ENCODE assay signal across 11 mouse cellular contexts in the genomic region with DNA sequence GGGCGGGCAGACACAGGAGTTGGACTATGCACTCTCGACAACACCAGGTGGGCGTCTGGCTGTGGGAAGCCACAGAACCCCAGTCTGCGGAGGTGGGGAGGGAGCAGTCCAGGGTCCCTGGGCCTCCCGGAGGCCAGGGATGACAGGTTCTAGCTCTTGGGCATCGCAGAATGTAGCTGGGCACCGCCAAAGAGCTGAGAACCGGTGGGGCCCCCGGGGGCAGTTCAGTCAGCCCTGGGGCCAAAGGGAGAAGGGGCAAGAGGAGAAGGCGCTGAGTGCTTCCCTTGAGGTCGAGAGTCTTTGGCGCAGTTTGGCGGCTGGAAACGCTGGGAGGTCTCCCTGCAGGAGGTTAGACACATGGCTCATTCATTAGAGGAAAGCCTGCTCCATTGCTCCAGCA. TPM values are rescaled to one million over a fixed set of nuclear protein-coding genes. Genes with fewer than 3 reads are reported as not detected.
DNase-seq lines count a peak whose midpoint lies in the region; ATAC-seq lines count a peak whose summit lies in the region.
"Had no signal": no experiment of that assay in that cellular context is flagged by ENCODE, and none has a peak within 500 bp of the region (broad histone marks: within the 10 kb centered on the region; RNA-seq: fewer than 3 reads in every experiment).

No protein-coding gene starts in this region.

- H3K9me3 ChIP-seq in heart, embryonic 10.5 days = no peaks in the 10 kb centered on the region
- no peaks in the 10 kb centered on the region for H3K9me3 ChIP-seq in embryonic facial prominence, embryonic 10.5 days
- no peaks in the 10 kb centered on the region for H3K9me3 ChIP-seq in intestine, embryonic 14.5 days (ENCODE audit: control insufficient read depth, low read length)
- H3K9me3 ChIP-seq in midbrain, embryonic 14.5 days (ENCODE audit: control insufficient read depth, low read length) = no peaks in the 10 kb centered on the region

- no peak overlapping the region for H3K27ac ChIP-seq in heart, embryonic 10.5 days
- no peak overlapping the region for H3K27ac ChIP-seq in embryonic facial prominence, embryonic 10.5 days (replicated peaks)
- H3K27ac ChIP-seq in intestine, embryonic 14.5 days (ENCODE audit: low read depth) = no peak overlapping the region
- H3K27ac ChIP-seq in midbrain, embryonic 14.5 days (replicated peaks; ENCODE audit: low read depth, low read length) = no peak overlapping the region
- H3K27ac ChIP-seq: left cerebral cortex, adult 2 months had no signal

- no peak for ATAC-seq in intestine, embryonic 14.5 days (replicated peaks; ENCODE audit: low FRiP score, low TSS enrichment, low read depth)
- no peak for ATAC-seq in midbrain, embryonic 14.5 days (ENCODE audit: low FRiP score, low TSS enrichment)

- DNase-seq in heart, embryonic 10.5 days (ENCODE audit: low spot score) = no peak
- no peak for DNase-seq in heart, adult 9 months (ENCODE audit: low spot score in 2 of 2)
- peak; percentile 17 for DNase-seq in embryonic facial prominence, embryonic 10.5 days (ENCODE audit: low spot score)
- no peak for DNase-seq in intestine, embryonic 14.5 days (ENCODE audit: low spot score)
- DNase-seq in midbrain, embryonic 14.5 days = no peak
- DNase-seq in spleen, adult 12 weeks (ENCODE audit: low spot score) = no peak
- DNase-seq in ovary, postnatal 14 days (ENCODE audit: low spot score) = no peak
- DNase-seq in adrenal gland, postnatal 25 days = no peak
- DNase-seq: cerebellum, adult 11-12 months had no signal

- H3K4me1 ChIP-seq in heart, embryonic 10.5 days = peaks cover 11% of the 10 kb centered on the region; the same call in 1 of the 2 replicates
- peaks cover 10% of the 10 kb centered on the region for H3K4me1 ChIP-seq in embryonic facial prominence, embryonic 10.5 days
- H3K4me1 ChIP-seq in intestine, embryonic 14.5 days (replicated peaks; ENCODE audit: control insufficient read depth, insufficient read depth, low read length) = no peaks in the 10 kb centered on the region
- no peaks in the 10 kb centered on the region for H3K4me1 ChIP-seq in midbrain, embryonic 14.5 days (ENCODE audit: control insufficient read depth, insufficient read depth, low read length)

- H3K9ac ChIP-seq in intestine, embryonic 14.5 days (ENCODE audit: low read length) = no peak overlapping the region
- no peak overlapping the region; the same call in 1 of the 2 replicates for H3K9ac ChIP-seq in midbrain, embryonic 14.5 days (replicated peaks; ENCODE audit: low read length)

- no peaks in the 10 kb centered on the region for H3K27me3 ChIP-seq in heart, embryonic 10.5 days (ENCODE audit: insufficient read depth, poor library complexity, severe bottlenecking)
- H3K27me3 ChIP-seq in embryonic facial prominence, embryonic 10.5 days (replicated peaks; ENCODE audit: low read depth, poor library complexity, severe bottlenecking) = 0 out of 2 replicates have a peak, but pooled peaks cover 5% of the 10 kb centered on the region
- H3K27me3 ChIP-seq in intestine, embryonic 14.5 days (replicated peaks; ENCODE audit: control insufficient read depth, insufficient read depth, low read length) = no peaks in the 10 kb centered on the region
- H3K27me3 ChIP-seq in midbrain, embryonic 14.5 days (ENCODE audit: control insufficient read depth, insufficient read depth, low read length) = no peaks in the 10 kb centered on the region

- peak overlapping the region; percentile 1; the same call in 1 of the 2 replicates for H3K4me2 ChIP-seq in intestine, embryonic 14.5 days (ENCODE audit: low read length)
- H3K4me2 ChIP-seq in midbrain, embryonic 14.5 days (ENCODE audit: low read length) = peak overlapping the region; percentile 35

- no peaks in the 10 kb centered on the region for H3K36me3 ChIP-seq in heart, embryonic 10.5 days
- H3K36me3 ChIP-seq in embryonic facial prominence, embryonic 10.5 days (replicated peaks) = no peaks in the 10 kb centered on the region
- H3K36me3 ChIP-seq in intestine, embryonic 14.5 days (ENCODE audit: control insufficient read depth, insufficient read depth, low read length) = no peaks in the 10 kb centered on the region
- H3K36me3 ChIP-seq in midbrain, embryonic 14.5 days (ENCODE audit: control insufficient read depth, insufficient read depth, low read length) = no peaks in the 10 kb centered on the region

- H3K4me3 ChIP-seq in heart, embryonic 10.5 days = peak overlapping the region; percentile 37
- H3K4me3 ChIP-seq in embryonic facial prominence, embryonic 10.5 days = peak overlapping the region; percentile 25; the same call in 1 of the 2 replicates
- H3K4me3 ChIP-seq in intestine, embryonic 14.5 days (ENCODE audit: low read depth, low read length) = no peak overlapping the region
- H3K4me3 ChIP-seq in midbrain, embryonic 14.5 days (replicated peaks; ENCODE audit: low read depth, low read length) = no peak overlapping the region
- H3K4me3 ChIP-seq: left cerebral cortex, adult 2 months; megakaryocyte, embryonic 14.5 days had no signal

- WGBS in heart, embryonic 10.5 days = 13% methylated on average over 14 of the region's 14 CpGs
- WGBS in embryonic facial prominence, embryonic 10.5 days = 18% methylated on average over 14 of the region's 14 CpGs
- 16% methylated on average over 14 of the region's 14 CpGs for WGBS in intestine, embryonic 14.5 days
- WGBS in midbrain, embryonic 14.5 days = 22% methylated on average over 14 of the region's 14 CpGs

RNA-seq across cellular contexts. Expression of gene Aptx, which starts 26.7 kb away (rescaled TPM):
- polyA plus RNA-seq in heart, embryonic 10.5 days (2016; fragmentation: Nextera tagmentation; extraction: Ambion mirVana) = 29.4 and 32.2 TPM in 2 replicates
- 35.0 and 35.1 TPM in 2 replicates for polyA plus RNA-seq in embryonic facial prominence, embryonic 10.5 days (2016; fragmentation: Nextera tagmentation; extraction: Ambion mirVana)
- polyA plus RNA-seq in intestine, embryonic 14.5 days (2014; fragmentation: Nextera tagmentation; extraction: Ambion mirVana) = 24.3 and 27.3 TPM in 2 replicates
- polyA plus RNA-seq in midbrain, embryonic 14.5 days (2014; fragmentation: Nextera tagmentation; extraction: Ambion mirVana) = 43.5 and 44.8 TPM in 2 replicates
- 16.3 and 24.9 TPM in 2 replicates for total RNA-seq in adrenal gland, postnatal 25 days (2021)

RNA-seq across cellular contexts. Expression of gene Dnaja1, which starts 45.6 kb away (rescaled TPM):
- polyA plus RNA-seq in heart, embryonic 10.5 days (2016; fragmentation: Nextera tagmentation; extraction: Ambion mirVana) = 332 and 445 TPM in 2 replicates
- 608 and 633 TPM in 2 replicates for polyA plus RNA-seq in embryonic facial prominence, embryonic 10.5 days (2016; fragmentation: Nextera tagmentation; extraction: Ambion mirVana)
- polyA plus RNA-seq in intestine, embryonic 14.5 days (2014; fragmentation: Nextera tagmentation; extraction: Ambion mirVana) = 338 and 347 TPM in 2 replicates
- 669 and 677 TPM in 2 replicates for polyA plus RNA-seq in midbrain, embryonic 14.5 days (2014; fragmentation: Nextera tagmentation; extraction: Ambion mirVana)
- 235 and 424 TPM in 2 replicates for total RNA-seq in adrenal gland, postnatal 25 days (2021)

Comparison
In these comparisons a context has a peak if more than half of its experiments do, and no peak if none do; other contexts are left out.
1. H3K4me3 ChIP-seq: peak in heart, embryonic 10.5 days (single experiment) and embryonic facial prominence, embryonic 10.5 days (single experiment); none in intestine, embryonic 14.5 days (single experiment) and midbrain, embryonic 14.5 days (single experiment).